Mouse (Mus musculus) kidney, adult 2 months (tissue): Measurements from ENCODE around the gene Akain1. TPM values are rescaled to one million over a fixed set of nuclear protein-coding genes. Genes with fewer than 3 reads are reported as not detected.

ENCODE experiments used
- DNase-seq: peaks from one replicate; pipeline ENCODE4 v3.0.0; 2021
- H3K27ac ChIP-seq: fragments of 200-500 bp; 2 replicates; pipeline ENCODE4 v1.5.1; 2012; ENCODE audit warnings: low read depth, low read length, control low read depth, inconsistent platforms; ENCODE audit not compliant: insufficient read depth
- H3K27me3 ChIP-seq: fragments of 200-500 bp; replicated peaks from 2 replicates; pipeline ENCODE4 v1.6.1; 2012; ENCODE audit warnings: mild to moderate bottlenecking, moderate library complexity, low read length, inconsistent platforms; ENCODE audit not compliant: control insufficient read depth, insufficient read depth
- H3K36me3 ChIP-seq: fragments of 200-500 bp; 2 replicates; pipeline ENCODE4 v1.6.1; 2012; ENCODE audit warnings: mild to moderate bottlenecking, moderate library complexity, low read length, inconsistent platforms; ENCODE audit not compliant: control insufficient read depth, insufficient read depth
- H3K4me1 ChIP-seq: fragments of 200-500 bp; 2 replicates; pipeline ENCODE4 v1.6.1; 2011; ENCODE audit warnings: low read length; ENCODE audit not compliant: control insufficient read depth, insufficient read depth
- H3K4me3 ChIP-seq: fragments of 200-500 bp; 2 replicates; pipeline ENCODE4 v1.5.1; 2011; ENCODE audit warnings: mild to moderate bottlenecking, low read depth, low read length, control low read depth; ENCODE audit not compliant: insufficient read depth
- CTCF ChIP-seq: fragments of 200-500 bp; conservative IDR thresholded peaks from 2 replicates; pipeline ENCODE4 v1.5.1; 2011; ENCODE audit warnings: low read depth, mild to moderate bottlenecking, control low read depth, low read length, moderate library complexity, mixed read lengths; ENCODE audit not compliant: insufficient read depth, insufficient read length
- POLR2A ChIP-seq: fragments of 200-500 bp; IDR thresholded peaks from one replicate; pipeline ENCODE4 v1.6.1; 2011; ENCODE audit warnings: low read depth, low read length, control low read depth
- WGBS: fragments of 180-500 bp; shearing (Covaris S2); methylation state at CpG from one replicate; pipeline ENCODE4 v1.1.7; 2018; 5-methylcytosine and 5-hydroxymethylcytosine counted together
- polyA plus RNA-seq: library from polyadenylated mRNA; depleted of rRNA; stranded (reverse); fragments of >200 nt; gene quantifications from 2 replicates; pipeline ENCODE4 v1.2.3, GENCODE M21; 2012; rRNA removed

The Akain1 gene
- polyA plus RNA-seq, 1 experiment = not detected

DNA sequence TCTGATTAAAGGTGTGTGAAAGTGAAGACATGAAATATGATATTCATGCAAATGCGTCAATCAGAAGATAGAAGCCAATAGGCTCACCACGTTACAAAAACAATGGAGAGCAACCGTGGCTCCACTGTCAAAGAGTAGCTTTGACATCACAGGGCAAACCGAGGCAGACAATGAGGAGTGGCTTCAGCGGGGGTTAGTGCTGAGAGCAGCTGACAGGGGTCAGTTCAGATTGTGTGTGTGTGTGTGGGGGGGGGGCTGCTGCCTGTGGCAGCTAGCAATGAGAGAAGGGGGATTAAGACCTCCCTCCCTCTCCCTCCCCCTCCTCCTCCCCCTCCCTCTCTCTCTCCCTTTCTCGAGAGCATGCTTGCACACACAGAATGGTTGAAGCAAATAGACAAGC, 60.3 kb downstream of the Akain1 start:
- no peaks in the 10 kb centered on the region for H3K27me3 ChIP-seq
- H3K4me3 ChIP-seq = no peak overlapping the region
- TF ChIP-seq POLR2A (no peak), CTCF (no peak)
- H3K27ac ChIP-seq = no peak overlapping the region
- DNase-seq = no peak
- no peaks in the 10 kb centered on the region for H3K4me1 ChIP-seq
- 35% methylated on average over 6 of the region's 6 CpGs for WGBS
- H3K36me3 ChIP-seq = no peaks in the 10 kb centered on the region

- Histone ChIP-seq H3K4me3 (no peak overlapping the region), H3K27me3 (no peaks in the 10 kb centered on the region; the same call in 1 of the 2 replicates), H3K27ac (no peak overlapping the region), H3K4me1 (no peaks in the 10 kb centered on the region), H3K36me3 (no peaks in the 10 kb centered on the region)
- peak; percentile 21 for DNase-seq
- WGBS = 42% methylated on average over 3 of the region's 3 CpGs
- TF ChIP-seq CTCF (no peak), POLR2A (no peak)
Observed at GRCm38 (mm10) chr17:69506070-69506469, 66.9 kb downstream of the Akain1 start.

GRCm38 (mm10) chr17:69516344-69516907, 77.3 kb downstream of the Akain1 start:
- no peak for DNase-seq
- TF ChIP-seq POLR2A (no peak), CTCF (no peak)
- Histone ChIP-seq H3K36me3 (no peaks in the 10 kb centered on the region), H3K4me1 (no peaks in the 10 kb centered on the region), H3K4me3 (no peak overlapping the region), H3K27me3 (no peaks in the 10 kb centered on the region), H3K27ac (no peak overlapping the region)
- WGBS = 25% methylated on average over 4 of the region's 4 CpGs

DNA sequence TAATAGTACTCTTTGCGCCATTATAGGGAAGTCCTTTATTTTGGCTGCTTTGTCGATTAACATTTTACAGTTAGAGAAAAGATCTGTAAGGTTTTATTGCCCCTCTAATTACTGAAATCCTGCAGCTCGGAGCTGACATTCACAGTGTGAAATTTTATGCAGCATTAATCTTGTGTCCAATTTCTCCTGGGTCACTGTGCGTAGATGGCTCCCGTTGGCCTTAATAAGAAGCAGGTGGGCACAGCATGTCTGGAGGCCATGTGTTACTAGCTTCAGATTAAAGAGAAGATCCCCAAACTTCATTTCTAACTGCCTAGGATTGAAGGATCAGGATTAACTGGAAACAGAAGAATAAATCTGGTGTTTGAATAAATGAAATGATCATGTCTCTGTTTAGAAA, 92.3 kb downstream of the Akain1 start:
- Histone ChIP-seq H3K36me3 (no peaks in the 10 kb centered on the region), H3K27me3 (no peaks in the 10 kb centered on the region), H3K4me3 (no peak overlapping the region), H3K4me1 (no peaks in the 10 kb centered on the region), H3K27ac (no peak overlapping the region)
- DNase-seq = no peak
- 45% methylated on average over 5 of the region's 5 CpGs for WGBS
- no peak for TF ChIP-seq CTCF
- TF ChIP-seq POLR2A = no peak

Other genes with a start within 250 kb of the Akain1 start
- 4.8 and 5.2 TPM in 2 replicates for gene Zbtb14, start 56.3 kb upstream of the Akain1 start, polyA plus RNA-seq